Mouse (Mus musculus) bone marrow macrophage, adult 2 months (primary cell): ENCODE results near the gene Setd4. TPM values are rescaled to one million over a fixed set of nuclear protein-coding genes. Genes with fewer than 3 reads are reported as not detected.
A peak's percentile ranks its signal among the peaks of the same experiment; 100 is the strongest.

Source experiments
- H3K27ac ChIP-seq: 2 replicates; pipeline ENCODE4 v1.5.1; 2012; ENCODE audit warnings: low read depth, low read length; ENCODE audit not compliant: insufficient read depth
- H3K4me1 ChIP-seq: 2 replicates; pipeline ENCODE4 v1.6.1; 2012; ENCODE audit warnings: low read length; ENCODE audit not compliant: control insufficient read depth, insufficient read depth
- H3K4me3 ChIP-seq: 2 replicates; pipeline ENCODE4 v1.5.1; 2012; ENCODE audit warnings: mild to moderate bottlenecking, low read length, moderate library complexity; ENCODE audit not compliant: insufficient read depth
- CTCF ChIP-seq: IDR thresholded peaks from 2 replicates; pipeline ENCODE4 v1.5.1; 2012; ENCODE audit warnings: low read depth, mild to moderate bottlenecking, low read length, moderate library complexity
- POLR2A ChIP-seq: IDR thresholded peaks from 2 replicates; pipeline ENCODE4 v1.6.1; 2012; ENCODE audit warnings: mild to moderate bottlenecking, low read depth, low read length, borderline replicate concordance
- polyA plus RNA-seq: library from polyadenylated mRNA; stranded (reverse); fragments of >200 nt; gene quantifications from 2 replicates; pipeline ENCODE4 v1.2.4, GENCODE M21; 2012; ENCODE audit not compliant: missing spikeins, insufficient read depth, insufficient read length

Gene Setd4
- polyA plus RNA-seq, 1 experiment: 5.4 TPM

DNA sequence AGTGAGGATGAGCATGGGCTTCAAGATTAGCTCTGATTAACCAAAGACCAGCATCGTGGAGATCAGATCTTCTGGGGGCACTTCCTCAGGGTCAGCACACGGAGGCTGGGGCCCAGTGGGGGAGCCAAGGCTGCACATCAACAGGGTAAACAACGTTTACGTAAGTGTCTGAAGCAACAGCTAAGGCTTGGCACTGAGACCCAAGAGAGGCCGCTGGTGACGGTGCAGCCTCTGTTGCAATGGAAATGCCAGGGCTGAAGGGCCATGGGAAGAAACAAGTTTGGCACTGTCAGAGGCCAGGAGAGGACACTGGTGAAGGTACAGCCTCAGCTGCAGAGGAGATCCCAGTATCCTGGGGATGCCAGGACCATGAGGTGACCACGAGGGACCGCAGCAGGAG is 10.5 kb downstream of the Setd4 start:
- Histone ChIP-seq H3K4me1 (no peaks in the 10 kb centered on the region), H3K27ac (no peak overlapping the region), H3K4me3 (no peak overlapping the region)
- no peak for TF ChIP-seq CTCF
- TF ChIP-seq POLR2A: no peak

GRCm38 (mm10) chr16:93592711-93593110 is 11.2 kb downstream of the Setd4 start:
- Histone ChIP-seq H3K4me3 (no peak overlapping the region), H3K4me1 (no peaks in the 10 kb centered on the region), H3K27ac (no peak overlapping the region)
- TF ChIP-seq CTCF (no peak), POLR2A (no peak)

GRCm38 (mm10) chr16:93591450-93592430 is 12.1 kb downstream of the Setd4 start:
- TF ChIP-seq POLR2A (no peak), CTCF (no peak)
- Histone ChIP-seq H3K4me3 (no peak overlapping the region), H3K27ac (no peak overlapping the region), H3K4me1 (no peaks in the 10 kb centered on the region)

- H3K27ac ChIP-seq: no peak overlapping the region
- peaks cover 3% of the 10 kb centered on the region; the same call in 1 of the 2 replicates for H3K4me1 ChIP-seq
- no peak overlapping the region for H3K4me3 ChIP-seq
- TF ChIP-seq POLR2A: no peak
- no peak for TF ChIP-seq CTCF
Observed at GRCm38 (mm10) chr16:93590915-93591314, 12.9 kb downstream of the Setd4 start.

- Histone ChIP-seq H3K4me3 (no peak overlapping the region), H3K4me1 (peaks cover 8% of the 10 kb centered on the region; the same call in 1 of the 2 replicates), H3K27ac (no peak overlapping the region)
- TF ChIP-seq POLR2A (no peak), CTCF (no peak)
Observed at GRCm38 (mm10) chr16:93588281-93588680, 15.6 kb downstream of the Setd4 start.

DNA sequence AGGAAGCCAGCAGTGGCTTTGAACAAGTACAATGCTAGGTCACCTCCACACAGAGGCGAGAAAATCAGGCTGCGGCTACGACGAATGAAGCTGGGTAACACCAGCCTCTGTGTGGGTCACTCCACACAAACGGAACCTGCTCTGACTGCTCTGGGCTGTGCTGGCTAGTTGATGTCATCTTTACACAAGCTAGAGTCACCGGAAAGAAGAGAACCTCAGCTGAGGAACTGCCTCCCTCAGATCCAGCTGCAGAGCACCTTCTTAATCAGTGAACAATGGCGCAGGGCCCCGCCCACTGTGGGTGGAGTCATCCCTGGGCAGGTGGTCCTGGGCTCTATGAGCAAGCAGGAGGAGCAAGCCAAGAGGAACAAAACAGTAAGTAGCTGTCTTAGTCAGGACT is 17.5 kb downstream of the Setd4 start:
- Histone ChIP-seq H3K27ac (peak overlapping the region; percentile 10; the same call in 1 of the 2 replicates), H3K4me1 (peaks cover 8% of the 10 kb centered on the region; the same call in 1 of the 2 replicates), H3K4me3 (no peak overlapping the region)
- TF ChIP-seq CTCF (no peak), POLR2A (no peak)

GRCm38 (mm10) chr16:93585703-93586205 is 18.1 kb downstream of the Setd4 start:
- H3K4me3 ChIP-seq: no peak overlapping the region
- TF ChIP-seq POLR2A (no peak), CTCF (no peak)
- no peak overlapping the region for H3K27ac ChIP-seq
- H3K4me1 ChIP-seq: peaks cover 8% of the 10 kb centered on the region; the same call in 1 of the 2 replicates

- no peak overlapping the region for H3K27ac ChIP-seq
- no peak overlapping the region for H3K4me3 ChIP-seq
- TF ChIP-seq POLR2A (no peak), CTCF (no peak)
- peaks cover 8% of the 10 kb centered on the region; the same call in 1 of the 2 replicates for H3K4me1 ChIP-seq
Observed at GRCm38 (mm10) chr16:93584976-93585702, 18.7 kb downstream of the Setd4 start.

- Histone ChIP-seq H3K4me3 (no peak overlapping the region), H3K27ac (no peak overlapping the region), H3K4me1 (peaks cover 6% of the 10 kb centered on the region; the same call in 1 of the 2 replicates)
- no peak for TF ChIP-seq CTCF
- TF ChIP-seq POLR2A: no peak
Observed at GRCm38 (mm10) chr16:93581125-93581524, 22.7 kb downstream of the Setd4 start.
